Mouse (Mus musculus) thymus, adult 2 months (tissue): ENCODE measurements around the gene Gpc4.

ENCODE experiments used
- CTCF ChIP-seq: fragments of 200-500 bp; IDR thresholded peaks from 2 replicates; pipeline ENCODE4 v1.5.1; 2012; ENCODE audit warnings: mild to moderate bottlenecking, control low read depth, low read length, moderate library complexity, borderline replicate concordance; ENCODE audit not compliant: control insufficient read depth, poor library complexity, insufficient read depth; ENCODE audit errors: extremely low read depth
- POLR2A ChIP-seq: fragments of 200-500 bp; IDR thresholded peaks from 2 replicates; pipeline ENCODE4 v1.6.1; 2012; ENCODE audit warnings: mild to moderate bottlenecking, low read length, control low read depth, moderate library complexity; ENCODE audit not compliant: control insufficient read depth, poor library complexity, insufficient read depth; ENCODE audit errors: extremely low read depth

DNA sequence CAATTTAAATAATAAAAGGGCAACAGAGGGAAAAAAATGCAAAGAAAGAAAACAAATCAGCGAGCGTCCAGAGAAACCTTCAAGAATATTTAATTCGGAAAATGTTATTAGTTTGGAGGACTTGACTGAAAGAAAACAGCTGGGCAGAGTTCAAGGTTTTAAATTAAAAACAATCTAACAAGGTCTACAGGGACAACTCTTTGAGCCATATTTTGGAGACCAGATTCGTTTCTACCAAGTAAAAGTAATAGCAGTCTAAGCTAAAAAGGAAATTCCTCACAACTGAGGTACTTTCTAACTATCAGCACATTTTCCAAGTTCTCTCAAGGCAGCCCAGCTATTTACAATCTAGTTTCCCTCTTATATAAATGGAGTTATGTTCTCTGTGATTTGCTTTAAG is 114.1 kb downstream of the Gpc4 start:
- TF ChIP-seq POLR2A (no peak), CTCF (no peak)
